Mouse (Mus musculus): ENCODE measurements around the gene Ankib1.

Gene Ankib1

DNA sequence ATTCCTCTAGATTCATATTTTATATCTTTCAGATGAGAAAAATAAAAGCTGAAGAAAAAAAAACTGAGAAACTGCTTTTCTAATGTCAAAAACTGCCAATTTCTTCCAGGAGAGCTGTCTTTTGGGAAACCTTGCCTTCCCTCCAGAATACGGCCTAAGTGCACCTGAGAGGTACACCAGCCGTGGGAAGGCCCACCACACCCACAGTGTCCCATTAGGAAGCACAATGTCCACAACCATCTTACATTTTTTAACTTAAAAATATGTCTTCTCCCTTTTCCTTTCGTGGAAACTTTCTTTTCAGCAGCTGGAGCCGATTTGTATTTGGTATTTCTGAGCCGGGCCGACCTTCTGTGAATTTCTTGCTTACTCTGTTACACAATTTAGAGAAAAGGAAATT lies 156.2 kb downstream of the Ankib1 start:
- no peak for DNase-seq

DNA sequence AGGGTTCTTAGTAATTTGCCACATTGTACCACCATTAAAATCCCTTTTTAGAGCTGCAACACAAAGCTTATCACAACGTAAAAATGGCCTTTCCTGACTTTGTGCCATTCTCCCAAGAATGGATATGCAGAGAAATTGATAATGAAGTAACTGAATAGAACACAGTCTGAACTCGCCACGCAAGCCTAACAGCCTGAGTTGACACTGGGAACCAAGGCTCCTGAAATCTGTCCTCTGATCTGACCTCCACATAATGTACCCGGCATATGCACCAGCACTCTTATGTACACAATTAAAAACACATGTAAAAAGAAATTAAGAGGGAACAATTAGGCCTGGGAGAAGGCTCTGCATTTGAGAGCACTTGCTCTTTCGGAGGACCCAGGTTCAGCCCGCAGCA lies 157.4 kb downstream of the Ankib1 start:
- no peak for DNase-seq

DNA sequence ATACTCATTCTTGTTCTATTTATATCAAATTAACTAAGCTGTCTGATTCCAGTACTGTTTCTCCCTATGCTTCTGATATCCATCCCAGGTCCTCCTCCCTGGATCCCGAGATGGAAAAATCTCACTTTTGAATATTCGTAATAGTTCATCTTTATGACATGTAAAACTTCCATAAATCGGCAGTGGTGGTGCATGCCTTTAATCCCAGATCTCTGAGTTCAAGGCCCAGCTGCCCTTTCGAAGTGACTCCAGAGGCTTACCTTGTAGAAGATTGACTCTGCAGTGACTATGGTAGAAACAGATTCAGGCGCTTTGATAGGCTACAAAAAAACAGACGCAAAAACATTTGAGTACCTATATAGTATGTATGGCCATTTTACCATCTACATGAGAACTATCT lies 158.1 kb downstream of the Ankib1 start:
- DNase-seq = no peak
